Mouse (Mus musculus) E14TG2a.4 (cell line): Measurements from ENCODE around the gene Sap18b.

ENCODE experiments used
- CTCF ChIP-seq: conservative IDR thresholded peaks from 2 replicates; pipeline ENCODE4 v1.5.1; 2014; ENCODE audit warnings: low read length
- POU5F1 ChIP-seq: IDR thresholded peaks from 2 replicates; pipeline ENCODE4 v1.6.1; 2014; ENCODE audit warnings: low read length, borderline replicate concordance

DNA sequence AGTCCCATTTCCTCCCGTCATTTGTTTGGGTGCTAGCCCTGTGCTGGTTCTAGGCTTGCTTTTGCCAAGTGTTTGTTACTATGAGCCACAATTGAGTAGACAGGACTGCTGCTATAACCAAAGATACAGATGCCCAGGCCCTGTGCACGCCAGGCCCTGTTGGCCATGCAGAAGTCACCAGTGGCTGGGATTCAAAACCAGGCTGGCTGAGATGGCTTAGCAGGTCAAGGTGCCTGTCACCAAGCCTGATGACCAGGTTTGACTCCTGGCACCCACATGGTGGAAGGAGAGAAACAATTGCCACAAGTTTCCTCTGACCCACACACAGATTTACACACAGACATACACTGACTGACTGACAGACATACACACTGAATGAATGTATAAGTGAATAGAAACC, 25.2 kb downstream of the Sap18b start:
- TF ChIP-seq CTCF (no peak), POU5F1 (no peak)
